Mouse (Mus musculus) megakaryocyte, embryonic 14.5 days (primary cell): ENCODE data around the gene Lima1.

Source experiments
- FLI1 ChIP-seq: IDR thresholded peaks from 2 replicates; pipeline ENCODE4 v1.6.1; 2012; ENCODE audit warnings: low read length, inconsistent platforms, mixed read lengths
- GATA1 ChIP-seq: IDR thresholded peaks from 3 replicates; pipeline ENCODE4 v1.6.1; 2012; ENCODE audit warnings: mixed read lengths, low read length, inconsistent platforms, borderline replicate concordance

DNA sequence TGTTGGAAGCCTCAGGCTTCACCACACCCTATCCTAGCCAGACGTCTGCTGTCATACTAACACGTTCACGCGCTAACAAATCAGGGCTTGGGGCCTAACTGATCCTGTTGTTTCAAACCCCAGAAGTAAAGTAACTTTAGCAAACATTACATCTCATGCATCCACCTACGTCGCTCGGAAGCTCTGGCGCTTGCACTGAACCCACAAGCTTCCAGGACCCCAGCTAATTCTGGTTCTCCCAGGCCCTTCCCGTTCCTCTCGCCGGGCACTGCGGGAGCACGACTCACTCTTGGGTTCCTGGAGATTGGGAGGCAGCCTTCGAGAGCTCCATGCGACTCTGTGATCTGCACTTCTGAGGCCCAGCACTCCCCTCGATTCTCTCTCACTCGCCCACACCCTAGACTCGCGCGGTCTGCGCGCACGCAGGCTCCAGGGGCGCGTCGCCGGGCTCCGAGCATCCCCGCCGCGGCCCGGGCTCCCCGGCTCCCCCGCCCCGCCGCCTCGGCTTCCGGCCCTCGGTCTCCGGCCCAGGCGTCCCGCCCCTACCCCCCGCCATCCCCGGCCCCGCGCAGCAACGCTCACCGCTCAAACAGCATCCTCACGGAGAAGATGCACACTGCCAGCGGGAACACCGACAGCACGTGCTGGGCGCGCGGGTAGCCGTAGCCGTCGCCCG, 103.5 kb downstream of the Lima1 start:
- TF ChIP-seq GATA1 (no peak), FLI1 (no peak)
